Mouse (Mus musculus) T-helper 1 cell (primary cell): Measurements from ENCODE around the gene Igsf21.

Experiments used
- in situ Hi-C: fragments of 300-600 bp; cut with MboI, MseI; formaldehyde crosslinking; loops from one replicate; pipeline ENCODE4 v1.15.1; 2025; ENCODE audit warnings: high pct_unique_total_duplicates

The Igsf21 gene

GRCm38 (mm10) chr4:139993111-139993755 lies 253.4 kb downstream of the Igsf21 start:
- in situ Hi-C loops = no loop called here

- in situ Hi-C loops = no loop called here
Observed at GRCm38 (mm10) chr4:139986913-139987312, 259.7 kb downstream of the Igsf21 start.

- in situ Hi-C loops = no loop called here
Observed at GRCm38 (mm10) chr4:139978716-139979115, 267.9 kb downstream of the Igsf21 start.

- in situ Hi-C loops = no loop called here
Observed at GRCm38 (mm10) chr4:139977308-139977781, 269.2 kb downstream of the Igsf21 start.
